Mouse (Mus musculus) bone marrow macrophage, adult 2 months (primary cell): ENCODE data around the gene Hras.

ENCODE experiments used
- CTCF ChIP-seq: IDR thresholded peaks from 2 replicates; pipeline ENCODE4 v1.5.1; 2012; ENCODE audit warnings: low read depth, mild to moderate bottlenecking, low read length, moderate library complexity
- POLR2A ChIP-seq: IDR thresholded peaks from 2 replicates; pipeline ENCODE4 v1.6.1; 2012; ENCODE audit warnings: mild to moderate bottlenecking, low read depth, low read length, borderline replicate concordance

DNA sequence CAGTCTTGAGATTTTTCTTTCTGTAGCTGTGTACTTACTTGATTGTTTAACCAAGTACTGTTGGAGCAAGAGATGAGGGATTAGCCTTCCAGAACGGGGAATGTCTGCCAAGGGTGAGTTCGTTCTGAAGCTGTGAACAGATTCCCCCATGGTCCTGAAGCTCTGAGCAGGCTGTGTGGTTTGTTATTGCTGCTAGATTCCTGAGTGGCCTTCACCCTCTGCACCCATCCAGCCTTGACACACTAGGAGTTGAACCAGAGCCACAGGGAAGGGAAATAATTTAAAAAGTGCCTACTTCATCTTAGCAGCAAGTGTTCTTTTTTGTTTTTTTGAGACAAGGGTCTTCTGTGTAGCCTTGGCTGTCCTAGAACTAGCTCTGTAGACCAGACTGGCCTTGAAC, 49.9 kb downstream of the Hras start:
- no peak for TF ChIP-seq CTCF
- no peak for TF ChIP-seq POLR2A
